Mouse (Mus musculus) brain, embryonic 14.5 days (tissue): ENCODE measurements at regions not wholly inside any gene's neighbourhood (a gene's known extent, or its start where the extent isn't known, plus 50 kb on each side); places are given as distances from the start of the nearest gene placed in this dataset.

Experiments used
- CTCF ChIP-seq: fragments of 200-500 bp; IDR thresholded peaks from 2 replicates; pipeline ENCODE4 v1.5.1; 2012; ENCODE audit warnings: inconsistent platforms, mild to moderate bottlenecking, moderate library complexity, borderline replicate concordance; ENCODE audit not compliant: insufficient read depth, insufficient read length; ENCODE audit errors: extremely low read depth
- POLR2A ChIP-seq: fragments of 200-500 bp; IDR thresholded peaks from 2 replicates; pipeline ENCODE4 v1.6.1; 2012; ENCODE audit warnings: mild to moderate bottlenecking, inconsistent platforms, borderline replicate concordance; ENCODE audit not compliant: poor library complexity, insufficient read depth, insufficient read length, severe bottlenecking; ENCODE audit errors: extremely low read depth

DNA sequence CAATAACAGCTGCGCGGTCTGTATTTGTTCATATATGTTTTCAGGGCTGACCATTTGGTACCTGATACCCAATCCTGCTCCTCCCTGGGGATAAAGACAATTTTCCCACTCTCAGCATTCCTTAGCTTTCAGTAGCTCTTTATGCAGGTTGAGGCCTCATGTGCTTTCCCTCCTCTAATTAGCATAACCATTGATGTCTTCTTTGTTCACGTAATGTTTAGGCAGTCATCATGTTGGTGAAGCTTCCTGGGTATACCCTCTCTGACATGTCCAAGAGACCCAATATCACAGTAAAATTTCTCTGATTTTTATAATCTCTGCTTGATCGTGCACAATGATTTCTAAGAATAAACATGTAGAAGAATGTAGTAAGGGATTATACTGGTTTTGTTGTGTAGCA lies 321.4 kb upstream of the Fshr start:
- TF ChIP-seq POLR2A (no peak), CTCF (no peak)
